Mouse (Mus musculus) midbrain, embryonic 15.5 days (tissue): ENCODE data around the gene AY358078. TPM values are rescaled to one million over a fixed set of nuclear protein-coding genes. Genes with fewer than 3 reads are reported as not detected.
"Not testable (repeated sequence)": the region's sequence is repeated elsewhere in the genome, so short reads cannot be mapped to it uniquely, and the experiment has no call there.

Experiments
- ATAC-seq: fragments of 200-750 bp; cut with Nextera tagmentation; replicated peaks from 2 replicates; pipeline ENCODE4 v1.8.0; 2017; ENCODE audit warnings: moderate TSS enrichment
- H3K27ac ChIP-seq: fragments of 300-500 bp; sonication (generic); 2 replicates; pipeline ENCODE4 v1.5.1; 2015; ENCODE audit warnings: mild to moderate bottlenecking, inconsistent platforms
- H3K27me3 ChIP-seq: fragments of 300-500 bp; sonication (generic); replicated peaks from 2 replicates; pipeline ENCODE4 v1.6.1; 2015; ENCODE audit warnings: inconsistent platforms
- H3K36me3 ChIP-seq: fragments of 300-500 bp; sonication (generic); replicated peaks from 2 replicates; pipeline ENCODE4 v1.6.1; 2015; ENCODE audit warnings: inconsistent platforms
- H3K4me1 ChIP-seq: fragments of 300-500 bp; sonication (generic); 2 replicates; pipeline ENCODE4 v1.6.1; 2015; ENCODE audit warnings: inconsistent platforms
- H3K4me2 ChIP-seq: fragments of 300-500 bp; sonication (generic); 2 replicates; pipeline ENCODE4 v1.6.1; 2015; ENCODE audit warnings: inconsistent platforms, mild to moderate bottlenecking, moderate library complexity
- H3K4me3 ChIP-seq: fragments of 300-500 bp; sonication (generic); 2 replicates; pipeline ENCODE4 v1.5.1; 2015; ENCODE audit warnings: mild to moderate bottlenecking, inconsistent platforms
- H3K9ac ChIP-seq: fragments of 300-500 bp; sonication (generic); 2 replicates; pipeline ENCODE4 v1.6.1; 2015; ENCODE audit warnings: mild to moderate bottlenecking, inconsistent platforms
- H3K9me3 ChIP-seq: fragments of 300-500 bp; sonication (generic); 2 replicates; pipeline ENCODE4 v1.6.1; 2016; ENCODE audit warnings: inconsistent platforms
- WGBS: fragments of 180-500 bp; shearing (Covaris S2); methylation state at CpG from one replicate; pipeline ENCODE4 v1.1.7; 2015; ENCODE audit warnings: mixed read lengths; 5-methylcytosine and 5-hydroxymethylcytosine counted together
- polyA plus RNA-seq: library from polyadenylated mRNA; unstranded; fragments of >200 nt; fragmentation: Nextera tagmentation; extraction: Ambion mirVana; gene quantifications from 2 replicates; pipeline ENCODE4 v1.2.1, GENCODE M21; 2015

AY358078 gene
- polyA plus RNA-seq, 1 experiment from 2014 or later, result not detected

DNA sequence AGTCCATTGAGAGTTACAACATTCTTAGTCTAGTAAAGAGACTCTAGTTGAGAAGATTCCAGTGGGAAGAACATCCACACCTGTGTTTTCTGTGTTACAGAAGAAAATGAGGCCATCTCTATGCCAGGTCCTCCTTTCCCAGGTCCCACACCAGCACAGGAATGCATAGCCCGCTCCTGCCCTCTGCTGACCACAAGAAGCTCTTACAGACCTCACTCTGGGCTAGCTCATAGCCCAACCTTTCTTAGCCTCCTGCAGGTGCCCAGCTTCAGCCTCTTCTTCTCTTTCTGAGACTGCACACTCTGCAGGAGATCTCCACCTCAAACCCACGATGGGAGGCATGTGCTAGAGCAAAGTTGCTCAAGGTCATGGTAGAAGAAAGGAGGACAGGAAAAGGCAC is 38.6 kb downstream of the AY358078 start:
- not testable (repeated sequence) for H3K36me3 ChIP-seq, H3K4me2 ChIP-seq, H3K4me1 ChIP-seq, H3K4me3 ChIP-seq, H3K9me3 ChIP-seq, H3K9ac ChIP-seq, H3K27me3 ChIP-seq, ATAC-seq, H3K27ac ChIP-seq
- 35% methylated on average over 2 of the region's 2 CpGs for WGBS

DNA sequence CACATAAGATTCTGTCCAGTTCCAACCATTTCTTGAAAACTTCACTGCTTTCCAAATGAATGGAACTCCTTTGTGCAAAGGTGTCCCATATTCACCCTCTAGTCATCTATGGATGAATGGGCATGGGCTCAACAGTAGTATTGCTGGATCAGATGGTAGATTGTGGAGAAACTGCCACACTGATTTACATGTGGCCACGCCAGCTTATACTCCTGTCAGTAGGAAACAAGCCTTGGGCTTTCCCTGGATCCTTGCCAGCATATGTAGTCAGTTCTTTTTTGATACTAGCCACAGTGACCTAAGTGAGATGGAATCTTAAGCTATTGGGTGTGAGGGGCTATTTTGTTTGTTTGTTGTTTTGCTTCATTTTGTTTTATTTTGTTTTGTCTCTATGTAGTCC is 42.4 kb downstream of the AY358078 start:
- no peak overlapping the region for H3K9ac ChIP-seq
- H3K4me3 ChIP-seq, result no peak overlapping the region
- H3K9me3 ChIP-seq, result no peaks in the 10 kb centered on the region
- H3K27ac ChIP-seq, result no peak overlapping the region
- WGBS, result 66% methylated on average over 1 of the region's 1 CpGs
- H3K36me3 ChIP-seq, result no peaks in the 10 kb centered on the region
- no peak overlapping the region for H3K4me2 ChIP-seq
- no peaks in the 10 kb centered on the region for H3K27me3 ChIP-seq
- ATAC-seq, result no peak
- H3K4me1 ChIP-seq, result no peaks in the 10 kb centered on the region

DNA sequence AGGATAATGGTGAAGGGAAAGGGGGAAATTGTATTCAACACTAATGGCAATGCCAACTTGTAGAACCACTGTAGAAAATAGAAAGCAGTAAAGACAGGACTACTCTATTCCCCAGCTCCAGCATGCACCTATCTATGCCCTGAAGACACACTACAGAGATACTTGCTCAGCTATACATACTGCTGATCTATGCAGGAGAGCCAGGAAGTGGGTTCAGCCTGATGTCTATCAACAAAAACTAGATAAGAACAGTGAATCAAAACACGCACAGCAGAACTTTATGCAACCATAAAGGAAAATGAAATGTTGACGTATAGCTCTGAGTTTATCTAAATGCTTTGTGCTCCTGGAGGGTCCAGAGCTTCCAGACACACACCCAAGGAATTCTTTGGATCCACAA is 42.9 kb downstream of the AY358078 start:
- H3K27me3 ChIP-seq, result no peaks in the 10 kb centered on the region
- H3K36me3 ChIP-seq, result no peaks in the 10 kb centered on the region
- H3K4me2 ChIP-seq, result no peak overlapping the region
- no peak overlapping the region for H3K9ac ChIP-seq
- 96% methylated on average over 2 of the region's 2 CpGs for WGBS
- H3K4me3 ChIP-seq, result no peak overlapping the region
- H3K4me1 ChIP-seq, result no peaks in the 10 kb centered on the region
- H3K27ac ChIP-seq, result no peak overlapping the region
- H3K9me3 ChIP-seq, result no peaks in the 10 kb centered on the region
- ATAC-seq, result no peak

DNA sequence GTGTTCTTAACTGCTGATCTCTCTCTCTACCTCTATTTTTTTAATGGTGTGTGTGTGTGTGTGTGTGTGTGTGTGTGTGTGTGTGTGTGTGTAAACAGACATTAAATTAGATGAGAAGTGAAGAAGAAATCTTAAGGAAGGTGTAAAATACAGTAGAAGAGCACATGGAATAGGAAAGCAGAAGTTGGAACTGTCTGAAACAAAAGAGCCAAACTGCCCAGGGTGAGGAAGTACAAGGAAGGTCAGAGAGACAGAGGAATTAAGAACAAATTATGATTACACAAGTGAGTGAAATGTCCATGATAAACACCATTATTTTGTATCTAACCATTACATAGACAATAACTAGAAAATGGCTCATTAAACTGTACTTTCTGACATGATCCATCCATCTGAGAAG is 44.0 kb downstream of the AY358078 start:
- H3K4me2 ChIP-seq, result no peak overlapping the region

DNA sequence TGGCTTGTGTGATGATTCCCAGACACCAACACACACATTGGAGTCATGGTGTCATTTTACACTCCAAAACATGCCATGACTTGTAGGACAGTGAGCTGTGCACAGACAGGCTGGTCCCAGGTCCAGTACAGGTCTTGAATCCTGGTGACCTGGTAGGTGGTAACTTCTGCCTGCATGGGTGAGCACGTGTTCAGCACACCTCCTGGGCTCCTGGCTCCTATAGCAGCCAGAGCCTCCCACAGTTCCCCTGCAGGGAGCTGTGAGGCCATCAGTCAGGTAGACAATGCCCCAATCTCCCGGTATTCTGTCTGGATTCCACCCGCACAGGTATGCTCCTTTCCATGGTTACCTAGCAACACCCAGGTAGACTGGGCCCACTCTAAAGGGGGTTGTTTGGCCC is 46.7 kb downstream of the AY358078 start:
- Histone ChIP-seq H3K36me3 (no peaks in the 10 kb centered on the region), H3K9me3 (no peaks in the 10 kb centered on the region), H3K4me3 (no peak overlapping the region), H3K27ac (no peak overlapping the region), H3K27me3 (no peaks in the 10 kb centered on the region), H3K4me2 (no peak overlapping the region), H3K4me1 (no peaks in the 10 kb centered on the region), H3K9ac (no peak overlapping the region)
- 73% methylated on average over 3 of the region's 3 CpGs for WGBS
- no peak for ATAC-seq

More for the DNA sequence above, 44.0 kb downstream of the AY358078 start:
- H3K4me1 ChIP-seq, result no peaks in the 10 kb centered on the region
- H3K27me3 ChIP-seq, result no peaks in the 10 kb centered on the region
- ATAC-seq, result no peak
- H3K27ac ChIP-seq, result no peak overlapping the region
- no peaks in the 10 kb centered on the region for H3K36me3 ChIP-seq
- no peak overlapping the region for H3K4me3 ChIP-seq
- H3K9me3 ChIP-seq, result no peaks in the 10 kb centered on the region
- no peak overlapping the region for H3K9ac ChIP-seq

DNA sequence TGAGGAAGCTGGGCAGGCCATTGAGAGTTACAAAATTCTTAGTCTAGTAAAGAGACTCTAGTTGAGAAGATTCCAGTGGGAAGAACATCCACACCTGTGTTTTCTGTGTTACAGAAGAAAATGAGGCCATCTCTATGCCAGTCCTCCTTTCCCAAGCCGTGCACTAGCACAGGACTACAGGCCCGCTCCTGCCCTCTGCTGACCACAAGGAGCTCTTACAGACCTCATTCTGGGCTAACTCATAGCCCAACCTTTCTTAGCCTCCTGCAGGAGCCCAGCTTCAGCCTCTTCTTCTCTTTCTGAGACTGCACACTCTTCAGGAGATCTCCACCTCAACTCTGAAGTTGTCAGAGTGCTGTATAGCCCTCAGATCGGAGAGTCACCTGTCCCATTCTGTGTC is 51.2 kb downstream of the AY358078 start:
- H3K9me3 ChIP-seq, H3K9ac ChIP-seq, H3K4me1 ChIP-seq, H3K4me3 ChIP-seq, ATAC-seq, H3K4me2 ChIP-seq, H3K27me3 ChIP-seq, H3K27ac ChIP-seq, H3K36me3 ChIP-seq: not testable (repeated sequence)
- WGBS, result 43% methylated on average over 3 of the region's 3 CpGs

DNA sequence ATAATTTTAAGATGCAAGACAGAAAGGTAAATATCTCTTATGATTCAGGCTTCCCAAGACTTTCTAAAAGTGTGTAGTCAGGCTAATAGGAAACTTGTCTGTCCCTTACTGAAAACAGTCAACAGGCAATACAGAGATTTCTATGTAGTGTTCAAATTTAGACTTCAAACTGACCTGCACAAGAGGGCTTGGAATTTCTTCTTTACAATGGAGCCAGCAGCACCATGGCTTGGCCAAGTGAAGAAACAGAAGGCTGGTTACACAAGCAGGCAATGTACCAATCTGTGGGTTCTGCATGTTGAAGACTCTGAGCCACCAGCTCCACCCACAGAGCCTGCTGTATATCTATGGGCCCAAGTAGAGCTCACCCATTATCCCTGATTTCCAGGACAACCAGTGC is 53.6 kb downstream of the AY358078 start, which contains the start of gene Ear6:
TSS of gene Ear6 (plus strand) at position 301 of the 400 bp plus-strand sequence.
- H3K4me2 ChIP-seq, result no peak within 1 kb of the TSS
- no peaks in the 10 kb centered on the region for H3K27me3 ChIP-seq
- H3K9ac ChIP-seq, result no peak within 1 kb of the TSS
- no peaks in the 10 kb centered on the region for H3K36me3 ChIP-seq
- no peak for ATAC-seq
- no peak within 1 kb of the TSS for H3K4me3 ChIP-seq
- no peaks in the 10 kb centered on the region for H3K9me3 ChIP-seq
- no peaks in the 10 kb centered on the region for H3K4me1 ChIP-seq
- no peak within 1 kb of the TSS for H3K27ac ChIP-seq

DNA sequence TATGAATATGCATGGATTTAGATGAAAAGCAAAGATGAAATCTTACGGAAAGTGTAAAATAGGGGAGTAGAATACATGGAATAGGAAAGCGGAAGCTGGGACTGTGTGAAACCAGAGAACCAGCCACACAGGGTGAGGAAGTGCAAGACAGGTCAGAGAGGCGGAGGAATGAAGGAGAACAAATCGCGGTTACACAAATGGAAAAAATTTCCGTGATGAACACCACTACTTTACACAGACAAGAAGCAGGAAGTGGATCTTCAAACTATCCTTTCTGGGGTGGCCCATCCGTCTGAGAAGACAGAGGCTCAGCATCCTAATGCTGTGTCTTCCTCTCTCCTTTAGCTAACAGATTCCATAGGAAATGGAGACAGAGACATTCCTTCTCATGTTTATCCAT is 55.4 kb downstream of the AY358078 start:
- ATAC-seq, H3K4me3 ChIP-seq, H3K4me2 ChIP-seq, H3K27me3 ChIP-seq, H3K27ac ChIP-seq, H3K4me1 ChIP-seq, H3K36me3 ChIP-seq, H3K9ac ChIP-seq, H3K9me3 ChIP-seq: not testable (repeated sequence)
- 87% methylated on average over 7 of the region's 7 CpGs for WGBS

DNA sequence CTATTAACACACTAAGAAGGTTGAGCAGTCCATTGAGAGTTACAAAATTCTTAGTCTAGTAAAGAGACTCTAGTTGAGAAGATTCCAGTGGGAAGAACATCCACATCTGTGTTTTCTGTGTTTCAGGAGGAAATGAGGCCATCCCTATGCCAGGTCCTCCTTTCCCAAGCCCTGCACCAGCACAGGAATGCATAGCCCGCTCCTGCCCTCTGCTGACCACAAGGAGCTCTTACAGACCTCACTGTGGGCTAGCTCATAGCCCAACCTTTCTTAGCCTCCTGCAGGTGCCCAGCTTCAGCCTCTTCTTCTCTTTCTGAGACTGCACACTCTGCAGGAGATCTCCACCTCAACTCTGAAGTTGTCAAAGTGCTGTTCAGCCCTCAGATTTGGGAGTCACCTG is 63.8 kb downstream of the AY358078 start:
- H3K36me3 ChIP-seq, H3K4me3 ChIP-seq, H3K4me1 ChIP-seq, H3K9me3 ChIP-seq, H3K27ac ChIP-seq, H3K4me2 ChIP-seq, H3K9ac ChIP-seq, H3K27me3 ChIP-seq, ATAC-seq: not testable (repeated sequence)
- 12% methylated on average over 1 of the region's 1 CpGs for WGBS

DNA sequence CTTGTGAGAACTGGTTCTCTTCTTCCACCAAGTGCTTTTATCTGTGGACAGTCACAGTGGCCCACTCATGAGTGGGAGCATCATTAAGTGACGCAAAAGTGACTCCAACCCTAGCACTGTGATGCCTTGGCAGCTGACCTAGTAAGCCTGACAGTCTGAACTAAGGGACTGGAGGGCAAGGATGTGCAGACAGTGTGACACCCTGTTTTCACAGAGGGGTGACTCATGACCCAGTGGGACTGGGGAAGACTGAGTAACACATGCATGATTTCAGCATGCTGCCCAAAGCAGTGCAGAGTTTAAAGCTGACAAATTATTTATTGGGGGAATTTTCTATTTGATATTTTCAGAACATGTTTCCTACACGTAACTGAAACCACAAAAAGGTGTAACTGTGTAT is 70.9 kb downstream of the AY358078 start:
- Histone ChIP-seq H3K4me1 (no peaks in the 10 kb centered on the region), H3K27ac (no peak overlapping the region), H3K9ac (no peak overlapping the region), H3K27me3 (no peaks in the 10 kb centered on the region), H3K9me3 (no peaks in the 10 kb centered on the region), H3K4me3 (no peak overlapping the region), H3K4me2 (no peak overlapping the region), H3K36me3 (no peaks in the 10 kb centered on the region)
- WGBS, result 81% methylated on average over 2 of the region's 2 CpGs
- ATAC-seq, result no peak

DNA sequence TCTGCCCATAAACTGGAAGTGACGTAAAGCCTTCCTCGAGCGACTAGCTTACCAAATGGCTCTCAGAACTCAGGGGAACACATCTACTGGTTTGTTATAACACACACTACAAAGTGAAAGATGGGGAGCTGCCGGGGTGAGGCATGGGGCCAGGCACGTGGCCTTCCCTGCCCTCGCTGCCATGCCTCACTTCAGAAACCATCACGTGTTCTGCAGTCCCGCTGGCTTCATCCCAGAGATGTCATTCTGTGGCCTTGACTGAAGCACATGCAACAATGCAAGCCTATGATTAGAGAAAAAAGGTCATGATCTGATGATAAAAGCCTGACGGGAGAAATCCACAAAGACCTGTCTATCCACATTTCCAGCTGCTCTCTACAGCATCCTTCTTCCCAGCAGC is 71.9 kb downstream of the AY358078 start:
- 75% methylated on average over 9 of the region's 9 CpGs for WGBS
- Histone ChIP-seq H3K27ac (no peak overlapping the region), H3K4me1 (no peaks in the 10 kb centered on the region), H3K9ac (no peak overlapping the region), H3K36me3 (no peaks in the 10 kb centered on the region), H3K4me2 (no peak overlapping the region), H3K9me3 (no peaks in the 10 kb centered on the region), H3K27me3 (no peaks in the 10 kb centered on the region), H3K4me3 (no peak overlapping the region)
- ATAC-seq, result no peak
